Mouse (Mus musculus): ENCODE measurements at regions not wholly inside any gene's neighbourhood (a gene's known extent, or its start where the extent isn't known, plus 50 kb on each side); places are given as distances from the start of the nearest gene placed in this dataset.

DNA sequence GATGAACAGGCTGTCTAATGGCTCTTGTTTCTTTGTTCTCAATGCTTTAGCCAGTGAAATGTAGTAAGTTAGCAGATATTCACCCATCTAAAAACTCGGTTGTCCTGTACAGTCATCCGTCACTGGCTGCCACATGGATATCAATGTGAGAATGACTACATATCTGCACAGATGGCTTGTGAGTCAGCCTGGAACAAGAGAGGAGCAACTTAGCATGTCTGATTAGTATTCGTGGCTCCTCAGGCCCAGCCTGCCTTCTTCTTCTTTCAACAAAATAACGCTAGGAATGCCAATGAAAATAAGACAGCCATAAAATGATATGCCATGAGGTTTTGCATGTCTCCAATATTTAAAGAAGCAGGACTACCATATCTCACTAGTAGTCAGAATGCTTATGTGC lies 217.5 kb downstream of the Dusp6 start:
- 0 out of 2 replicates have a peak, but pooled peaks cover 2% of the 10 kb centered on the region for H3K9me3 ChIP-seq (ENCODE audit: control insufficient read depth, low read length)
- H3K27me3 ChIP-seq (ENCODE audit: control insufficient read depth), result no peaks in the 10 kb centered on the region
- no peak overlapping the region for H3K4me3 ChIP-seq (replicated peaks)
- TF ChIP-seq GATA1 (IDR thresholded peaks at IDR 0.05; ENCODE audit: low read length) (no peak), TAL1 (IDR thresholded peaks at IDR 0.05; ENCODE audit: low read length) (no peak)
- H3K4me1 ChIP-seq (ENCODE audit: control insufficient read depth), result no peaks in the 10 kb centered on the region
- no peaks in the 10 kb centered on the region for H3K36me3 ChIP-seq (ENCODE audit: control insufficient read depth)

DNA sequence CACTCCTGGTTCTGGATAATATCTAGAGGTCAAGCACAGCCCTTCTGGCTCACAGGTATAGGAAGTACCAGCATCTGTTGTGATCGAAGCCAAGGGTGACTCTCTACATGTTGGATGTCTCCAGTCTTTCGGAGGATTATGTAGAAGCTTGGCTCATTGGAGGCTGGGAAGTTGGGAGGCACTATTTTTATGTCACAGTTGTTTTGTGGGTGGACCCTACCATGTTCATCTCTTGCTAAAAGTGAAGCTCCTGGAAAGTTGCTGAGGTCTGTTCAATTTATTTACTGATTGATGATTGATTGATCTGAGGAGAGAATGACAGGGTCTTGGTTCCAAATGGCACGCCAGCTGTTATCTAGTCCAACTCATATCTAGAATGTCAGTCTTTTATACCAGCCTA lies 219.0 kb downstream of the Dusp6 start:
- Histone ChIP-seq H3K4me1 (ENCODE audit: control insufficient read depth) (no peaks in the 10 kb centered on the region), H3K4me3 (replicated peaks) (no peak overlapping the region), H3K9me3 (ENCODE audit: control insufficient read depth, low read length) (peaks cover 7% of the 10 kb centered on the region; the same call in 1 of the 2 replicates), H3K27me3 (ENCODE audit: control insufficient read depth) (no peaks in the 10 kb centered on the region), H3K36me3 (ENCODE audit: control insufficient read depth) (no peaks in the 10 kb centered on the region)
- TF ChIP-seq TAL1 (IDR thresholded peaks at IDR 0.05; ENCODE audit: low read length) (no peak), GATA1 (IDR thresholded peaks at IDR 0.05; ENCODE audit: low read length) (no peak)

DNA sequence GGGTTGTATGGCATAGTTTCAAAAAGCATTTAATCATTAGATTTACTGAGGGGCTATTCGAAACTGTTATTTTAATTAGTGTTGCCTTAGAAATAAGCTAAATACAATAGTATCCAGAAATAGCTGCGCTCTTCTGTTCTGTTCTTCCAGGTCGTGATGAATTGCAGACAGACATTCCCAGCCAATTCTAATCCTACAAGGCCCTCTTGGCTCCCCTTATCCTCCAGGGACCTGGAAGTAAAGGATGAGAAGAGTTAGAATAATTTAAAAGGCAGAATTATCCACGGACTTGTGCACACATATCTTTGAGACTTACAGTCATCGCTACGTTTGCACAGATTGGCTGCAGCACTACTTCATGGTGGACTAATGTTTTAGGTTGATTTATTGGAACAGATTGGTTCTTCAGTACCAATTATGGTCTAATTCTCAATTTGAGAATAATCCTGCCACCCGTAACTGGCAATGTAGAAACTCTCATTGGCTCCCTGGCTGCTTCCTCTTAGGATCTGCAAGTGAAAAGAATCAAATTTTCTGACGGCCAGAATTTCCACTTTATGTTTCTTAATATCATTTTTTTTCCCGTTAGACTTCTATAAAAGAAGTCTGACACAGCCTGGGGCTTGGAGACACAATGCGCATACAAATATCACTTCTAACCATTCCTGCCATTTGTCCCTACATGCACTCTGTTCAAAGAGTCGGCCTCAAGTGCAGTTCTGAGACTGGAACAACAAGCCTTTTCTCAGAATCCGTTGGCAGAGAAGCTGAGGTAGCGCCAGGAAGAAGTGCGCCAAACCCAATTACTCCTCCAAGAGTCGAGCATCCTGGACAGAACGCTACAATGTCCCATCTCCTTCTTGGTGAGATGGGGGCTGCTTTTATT lies 225.4 kb downstream of the Dusp6 start:
- no peak for TF ChIP-seq GATA1 (IDR thresholded peaks at IDR 0.05; ENCODE audit: low read length)
- no peak for TF ChIP-seq TAL1 (IDR thresholded peaks at IDR 0.05; ENCODE audit: low read length)
- Histone ChIP-seq H3K4me3 (replicated peaks) (no peak overlapping the region), H3K9me3 (ENCODE audit: control insufficient read depth, low read length) (peaks cover 8% of the 10 kb centered on the region; the same call in 1 of the 2 replicates), H3K27me3 (ENCODE audit: control insufficient read depth) (no peaks in the 10 kb centered on the region), H3K36me3 (ENCODE audit: control insufficient read depth) (no peaks in the 10 kb centered on the region), H3K4me1 (ENCODE audit: control insufficient read depth) (no peaks in the 10 kb centered on the region)

DNA sequence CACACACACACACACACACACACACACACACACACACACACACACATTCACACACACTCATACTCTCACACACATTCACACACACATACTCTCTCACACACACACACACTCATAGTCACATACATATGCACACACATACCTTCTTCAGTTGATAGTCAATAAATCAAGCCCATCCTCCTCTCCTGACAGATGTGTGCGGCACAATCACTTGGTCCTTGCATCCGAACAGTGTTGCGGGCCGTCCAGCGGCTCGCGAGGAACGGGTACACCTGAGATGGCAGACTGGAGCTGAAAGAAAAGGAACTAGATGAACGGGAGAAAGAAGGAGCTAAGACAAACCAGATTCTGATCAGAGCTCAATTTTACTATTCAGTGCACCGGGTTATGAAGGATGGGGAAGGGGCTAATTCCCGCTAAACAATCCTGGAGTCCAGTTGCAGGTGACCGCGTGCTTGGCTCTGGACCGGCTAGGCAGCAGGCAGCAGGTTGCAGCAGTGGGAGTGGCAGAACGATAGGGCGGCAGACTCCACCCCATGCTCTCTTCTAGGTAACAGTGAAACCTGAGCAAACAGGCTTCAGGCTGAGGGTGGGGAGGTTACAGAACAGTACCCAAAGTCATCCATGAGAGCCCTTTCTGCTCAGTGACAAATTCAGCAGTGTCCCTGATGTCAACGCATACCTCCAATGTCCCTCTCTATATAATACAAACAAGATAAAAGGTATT lies 247.8 kb downstream of the Csl start:
- H3K27me3 ChIP-seq (ENCODE audit: control insufficient read depth), result no peaks in the 10 kb centered on the region
- no peaks in the 10 kb centered on the region for H3K4me1 ChIP-seq (ENCODE audit: control insufficient read depth)
- 0 out of 2 replicates have a peak, but pooled peaks cover 2% of the 10 kb centered on the region for H3K9me3 ChIP-seq (ENCODE audit: control insufficient read depth, low read length)
- TF ChIP-seq TAL1 (IDR thresholded peaks at IDR 0.05; ENCODE audit: low read length), result no peak
- TF ChIP-seq GATA1 (IDR thresholded peaks at IDR 0.05; ENCODE audit: low read length), result no peak
- no peaks in the 10 kb centered on the region for H3K36me3 ChIP-seq (ENCODE audit: control insufficient read depth)
- H3K4me3 ChIP-seq (replicated peaks), result no peak overlapping the region

DNA sequence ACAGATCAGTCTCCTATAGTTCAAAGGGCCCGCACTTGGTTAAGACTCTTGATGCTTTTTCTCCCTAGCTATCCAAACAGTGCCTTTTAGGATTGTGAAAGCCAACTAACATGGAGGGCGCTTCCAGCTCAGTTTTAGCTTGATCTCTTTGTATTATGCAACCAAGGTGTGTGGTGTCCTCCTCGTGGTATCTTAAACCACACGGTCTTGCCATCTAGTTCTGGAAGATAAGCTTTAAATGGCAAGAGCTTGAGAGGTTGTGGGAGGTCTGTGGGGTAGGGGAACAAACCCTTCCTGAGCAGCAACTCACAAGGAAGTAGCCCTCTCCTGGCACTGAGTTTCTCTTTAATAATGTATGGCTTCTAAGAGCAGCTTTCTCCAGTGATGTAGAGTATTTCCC lies 241.5 kb downstream of the Csl start:
- H3K4me3 ChIP-seq (replicated peaks), result no peak overlapping the region
- peaks cover 3% of the 10 kb centered on the region; the same call in 1 of the 2 replicates for H3K9me3 ChIP-seq (ENCODE audit: control insufficient read depth, low read length)
- H3K36me3 ChIP-seq (ENCODE audit: control insufficient read depth), result no peaks in the 10 kb centered on the region
- H3K4me1 ChIP-seq (ENCODE audit: control insufficient read depth), result no peaks in the 10 kb centered on the region
- no peaks in the 10 kb centered on the region for H3K27me3 ChIP-seq (ENCODE audit: control insufficient read depth)
- TF ChIP-seq TAL1 (IDR thresholded peaks at IDR 0.05; ENCODE audit: low read length), result no peak
- TF ChIP-seq GATA1 (IDR thresholded peaks at IDR 0.05; ENCODE audit: low read length), result no peak

DNA sequence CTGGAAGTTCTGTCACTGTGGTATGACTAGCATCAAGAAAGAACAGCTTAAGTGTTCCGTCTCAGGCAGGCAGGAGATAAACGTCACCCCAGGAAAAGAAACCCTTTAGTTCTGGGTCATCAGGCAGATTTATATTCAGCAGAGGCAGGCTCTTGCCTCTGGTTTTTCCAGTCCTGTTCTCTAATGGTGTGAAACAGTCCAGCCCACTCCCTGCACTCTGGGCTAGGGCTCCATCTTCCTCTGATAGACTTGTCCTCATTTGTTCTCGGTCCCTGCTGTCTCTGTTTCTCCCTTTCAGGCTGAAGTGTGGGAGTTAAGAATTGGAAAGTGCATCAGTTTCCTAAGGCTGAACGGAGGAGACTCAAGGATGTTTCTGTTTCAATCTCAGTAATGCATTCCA lies 240.0 kb downstream of the Csl start:
- no peak for TF ChIP-seq GATA1 (IDR thresholded peaks at IDR 0.05; ENCODE audit: low read length)
- no peak for TF ChIP-seq TAL1 (IDR thresholded peaks at IDR 0.05; ENCODE audit: low read length)
- H3K9me3 ChIP-seq (ENCODE audit: control insufficient read depth, low read length), result peaks cover 7% of the 10 kb centered on the region; the same call in 1 of the 2 replicates
- no peaks in the 10 kb centered on the region for H3K36me3 ChIP-seq (ENCODE audit: control insufficient read depth)
- H3K27me3 ChIP-seq (ENCODE audit: control insufficient read depth), result no peaks in the 10 kb centered on the region
- no peak overlapping the region for H3K4me3 ChIP-seq (replicated peaks)
- no peaks in the 10 kb centered on the region for H3K4me1 ChIP-seq (ENCODE audit: control insufficient read depth)

DNA sequence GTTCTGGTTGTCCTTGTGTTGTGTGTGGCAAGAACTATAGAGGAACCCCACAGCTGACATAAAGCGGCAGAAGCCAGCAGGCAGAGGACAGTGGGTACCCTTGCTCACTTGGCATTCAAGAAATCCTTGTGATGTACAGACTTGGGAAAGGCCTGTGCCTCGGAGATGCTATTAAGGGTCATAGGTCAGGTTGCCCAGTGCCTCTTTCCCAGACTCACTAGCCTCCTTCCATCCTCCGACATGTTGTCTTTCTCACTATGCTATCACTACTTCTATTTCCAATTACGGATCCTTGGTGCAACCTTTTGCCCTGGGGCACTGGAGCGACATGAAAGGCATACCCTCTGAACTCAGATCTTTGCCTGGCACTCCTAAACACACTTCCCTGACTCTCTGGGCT lies 235.6 kb downstream of the Csl start:
- TF ChIP-seq TAL1 (IDR thresholded peaks at IDR 0.05; ENCODE audit: low read length), result no peak
- no peak for TF ChIP-seq GATA1 (IDR thresholded peaks at IDR 0.05; ENCODE audit: low read length)
- H3K4me3 ChIP-seq (replicated peaks), result no peak overlapping the region
- no peaks in the 10 kb centered on the region for H3K27me3 ChIP-seq (ENCODE audit: control insufficient read depth)
- H3K4me1 ChIP-seq (ENCODE audit: control insufficient read depth), result no peaks in the 10 kb centered on the region
- H3K36me3 ChIP-seq (ENCODE audit: control insufficient read depth), result no peaks in the 10 kb centered on the region
- peaks cover 7% of the 10 kb centered on the region; the same call in 1 of the 2 replicates for H3K9me3 ChIP-seq (ENCODE audit: control insufficient read depth, low read length)

DNA sequence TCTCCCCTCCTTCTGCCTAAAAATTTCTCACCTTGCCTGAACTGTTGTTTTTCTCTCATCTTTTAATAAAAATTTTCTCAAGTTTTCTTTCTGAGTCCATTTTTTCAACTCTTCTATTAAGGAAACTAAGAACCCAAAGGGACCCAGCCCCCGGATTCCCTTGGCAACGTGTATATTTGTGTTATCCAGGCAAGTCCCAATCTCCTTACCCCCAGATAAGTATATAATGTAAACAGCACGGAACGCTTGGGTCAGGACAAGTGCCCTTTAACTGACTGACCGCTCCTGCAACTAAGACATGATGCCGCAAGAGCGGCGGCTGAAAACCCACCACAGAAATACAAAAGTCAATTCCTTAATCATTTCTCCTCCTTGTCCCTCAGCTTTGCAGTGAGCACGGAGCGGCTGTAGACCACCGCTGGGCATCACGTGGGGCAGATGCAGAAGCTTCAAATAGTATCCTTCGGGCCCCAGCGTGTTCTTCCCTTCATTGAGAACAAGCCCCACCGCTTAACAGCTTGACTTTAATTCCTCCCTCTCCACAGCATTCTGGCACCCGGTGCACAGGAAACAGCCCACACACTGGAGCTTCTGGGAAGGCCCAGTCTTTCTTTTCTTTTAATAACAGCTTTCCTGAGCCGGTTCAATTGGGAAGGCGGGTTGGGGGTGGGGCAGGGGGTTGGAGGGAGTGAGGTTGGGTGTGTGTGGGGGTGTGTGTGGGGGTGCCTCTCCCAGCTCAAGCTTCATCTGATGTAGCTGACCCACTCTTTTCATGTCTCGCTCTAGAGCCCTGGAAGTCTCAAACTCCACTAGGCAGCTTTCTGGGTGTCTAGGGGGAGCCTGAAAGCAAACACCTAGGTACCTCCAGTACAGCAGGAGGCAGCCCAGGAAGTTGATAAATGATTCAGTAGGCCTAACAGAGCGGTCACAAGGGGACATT lies 234.9 kb downstream of the Csl start:
- TF ChIP-seq GATA1 (IDR thresholded peaks at IDR 0.05; ENCODE audit: low read length) (no peak), TAL1 (IDR thresholded peaks at IDR 0.05; ENCODE audit: low read length) (no peak)
- H3K27me3 ChIP-seq (ENCODE audit: control insufficient read depth), result no peaks in the 10 kb centered on the region
- H3K36me3 ChIP-seq (ENCODE audit: control insufficient read depth), result no peaks in the 10 kb centered on the region
- no peaks in the 10 kb centered on the region for H3K4me1 ChIP-seq (ENCODE audit: control insufficient read depth)
- peaks cover 7% of the 10 kb centered on the region; the same call in 1 of the 2 replicates for H3K9me3 ChIP-seq (ENCODE audit: control insufficient read depth, low read length)
- no peak overlapping the region for H3K4me3 ChIP-seq (replicated peaks)
